Mouse (Mus musculus): ENCODE data around the gene Frmpd2.

Frmpd2 gene

GRCm38 (mm10) chr14:33513877-33514276 is 42.4 kb downstream of the Frmpd2 start:
- no peak for DNase-seq

- DNase-seq = no peak
Measured at GRCm38 (mm10) chr14:33514756-33515285, 43.3 kb downstream of the Frmpd2 start.

- no peak for DNase-seq
Measured at GRCm38 (mm10) chr14:33521538-33521937, 50.0 kb downstream of the Frmpd2 start.

- DNase-seq = no peak
Measured at GRCm38 (mm10) chr14:33525272-33525983, 53.9 kb downstream of the Frmpd2 start.

GRCm38 (mm10) chr14:33526621-33527020 is 55.1 kb downstream of the Frmpd2 start:
- DNase-seq = no peak

GRCm38 (mm10) chr14:33527938-33528337 is 56.4 kb downstream of the Frmpd2 start:
- DNase-seq = no peak

- DNase-seq = no peak
Measured at GRCm38 (mm10) chr14:33531331-33531912, 59.9 kb downstream of the Frmpd2 start.

- DNase-seq = no peak
Measured at GRCm38 (mm10) chr14:33532792-33533191, 61.3 kb downstream of the Frmpd2 start.

GRCm38 (mm10) chr14:33533516-33533915 is 62.0 kb downstream of the Frmpd2 start:
- DNase-seq = no peak

- no peak for DNase-seq
Measured at GRCm38 (mm10) chr14:33535317-33535716, 63.8 kb downstream of the Frmpd2 start.

GRCm38 (mm10) chr14:33539559-33540167 is 68.2 kb downstream of the Frmpd2 start:
- no peak for DNase-seq

GRCm38 (mm10) chr14:33545565-33546143 is 74.2 kb downstream of the Frmpd2 start:
- DNase-seq = no peak

GRCm38 (mm10) chr14:33548650-33549049 is 77.2 kb downstream of the Frmpd2 start:
- DNase-seq = no peak

- no peak for DNase-seq
Measured at GRCm38 (mm10) chr14:33549856-33550255, 78.4 kb downstream of the Frmpd2 start.

- DNase-seq = no peak
Measured at GRCm38 (mm10) chr14:33570737-33571136, 99.2 kb downstream of the Frmpd2 start.

- DNase-seq = no peak
Measured at GRCm38 (mm10) chr14:33573643-33574042, 102.1 kb downstream of the Frmpd2 start.

- DNase-seq = no peak
Measured at GRCm38 (mm10) chr14:33579771-33580484, 108.4 kb downstream of the Frmpd2 start.

GRCm38 (mm10) chr14:33588951-33589350 is 117.5 kb downstream of the Frmpd2 start, which contains the start of gene Ptpn20:
Ptpn20 (plus strand) TSS chr14:33589207.
- DNase-seq = no peak

- no peak for DNase-seq
Measured at GRCm38 (mm10) chr14:33598376-33599130, 127.1 kb downstream of the Frmpd2 start.

GRCm38 (mm10) chr14:33607431-33607830 is 135.9 kb downstream of the Frmpd2 start:
- no peak for DNase-seq

Measured in thymus, adult 18-20 months (tissue).